Mouse (Mus musculus): ENCODE data around the gene Cdc7.
"Not testable (repeated sequence)": the region's sequence is repeated elsewhere in the genome, so short reads cannot be mapped to it uniquely, and the experiment has no call there.

The Cdc7 gene

DNA sequence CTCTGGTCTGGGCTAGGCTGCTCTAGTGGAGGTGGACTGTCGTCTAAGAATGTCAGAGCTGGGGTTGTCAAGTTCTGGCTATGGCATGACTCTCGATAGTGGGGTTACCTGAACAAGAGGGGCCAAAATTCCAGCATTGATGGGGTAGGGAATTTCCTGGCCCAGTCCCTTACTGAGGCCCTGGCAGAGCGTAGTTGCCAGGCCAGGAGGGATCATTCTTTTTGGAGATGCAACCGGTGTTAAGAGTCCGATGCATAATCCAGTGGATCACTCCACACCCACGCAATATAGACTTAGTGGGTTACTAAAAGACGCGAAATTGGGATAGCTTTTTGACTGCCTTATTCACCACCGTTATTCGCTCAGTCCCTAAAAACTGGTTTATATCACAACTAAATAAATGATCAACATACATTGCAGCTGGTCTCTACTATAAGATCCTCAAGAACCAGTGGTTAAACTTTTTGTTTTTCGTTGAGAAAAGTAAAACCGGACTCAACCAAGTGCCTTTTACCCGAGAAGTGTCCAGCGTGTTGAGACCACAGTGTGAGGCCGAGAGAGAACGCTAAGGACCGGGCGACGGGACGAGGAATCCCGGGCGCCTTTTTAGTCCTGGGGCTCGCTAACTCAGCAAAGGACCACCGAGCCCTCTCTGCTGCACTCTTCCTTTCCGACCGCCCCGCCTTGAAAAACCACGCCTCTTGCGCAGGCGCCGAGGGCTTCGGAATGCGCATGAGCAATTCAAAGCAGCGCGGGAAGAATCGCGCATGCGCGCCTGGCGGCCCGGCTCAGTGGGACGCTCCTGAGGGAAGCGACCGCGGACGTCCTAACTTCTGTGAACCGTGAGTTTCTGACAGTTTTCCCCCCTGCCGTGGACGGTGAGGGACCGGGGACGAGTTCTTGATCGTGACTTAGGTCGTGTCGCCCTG is at the start of gene Cdc7:
Cdc7 (plus strand) TSS at position 739 of the 929 bp plus-strand sequence.
- DNase-seq (ENCODE audit: extremely low read depth, low read depth, low spot score) = no peak

GRCm38 (mm10) chr5:106919315-106919714 is 44.8 kb upstream of the Cdc7 start:
- DNase-seq (ENCODE audit: extremely low read depth, low read depth, low spot score) = no peak

DNA sequence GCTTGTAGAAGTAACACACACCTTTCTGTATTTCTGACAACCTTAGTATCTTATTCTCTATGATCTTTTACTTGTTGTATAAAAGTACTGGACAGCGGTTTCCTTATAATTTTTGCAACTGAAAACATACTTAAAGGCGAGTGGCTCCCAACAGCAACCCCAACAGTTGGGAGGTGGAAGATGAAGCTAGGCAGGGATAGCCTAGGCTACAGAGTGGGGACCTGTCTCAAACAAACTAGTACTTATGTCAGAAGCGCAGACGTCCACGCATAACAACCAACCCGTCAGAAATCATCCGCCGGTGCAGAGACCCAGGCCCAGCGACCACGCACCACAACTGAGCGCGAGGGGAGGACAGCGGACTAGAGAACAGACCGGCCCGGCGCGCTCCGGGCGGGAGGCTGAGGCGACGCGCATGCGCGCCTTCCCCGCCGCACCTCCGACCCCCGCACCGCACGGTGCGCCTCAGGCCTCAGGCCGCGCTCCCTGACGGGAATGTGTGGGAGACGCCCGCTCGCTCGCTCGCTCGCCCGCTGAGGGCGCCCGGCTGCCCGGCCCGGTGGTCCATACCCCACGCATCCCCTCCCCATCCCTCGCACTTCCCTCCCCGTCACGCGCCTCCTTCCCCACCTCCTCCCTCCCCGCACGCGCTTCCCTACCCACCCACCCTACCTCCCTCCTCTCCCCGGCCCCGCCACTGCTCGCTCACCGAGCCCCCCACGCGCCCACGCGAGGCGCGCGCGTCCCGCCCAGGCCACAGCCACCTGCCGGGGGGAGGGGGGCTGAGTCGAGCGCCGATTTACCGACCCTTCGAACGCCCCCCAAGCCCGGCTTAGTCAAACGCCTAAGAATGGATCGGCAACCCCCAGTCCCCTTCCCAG is 38.4 kb upstream of the Cdc7 start, which contains the start of gene Hfm1:
Hfm1 (minus strand) TSS at position 834 of the 881 bp plus-strand sequence.
- DNase-seq (ENCODE audit: extremely low read depth, low read depth, low spot score) = no peak

GRCm38 (mm10) chr5:106926369-106926686 is 37.8 kb upstream of the Cdc7 start:
- DNase-seq (ENCODE audit: extremely low read depth, low read depth, low spot score) = no peak

- DNase-seq (ENCODE audit: extremely low read depth, low read depth, low spot score) = no peak
Observed at GRCm38 (mm10) chr5:106927996-106928395, 36.1 kb upstream of the Cdc7 start.

DNA sequence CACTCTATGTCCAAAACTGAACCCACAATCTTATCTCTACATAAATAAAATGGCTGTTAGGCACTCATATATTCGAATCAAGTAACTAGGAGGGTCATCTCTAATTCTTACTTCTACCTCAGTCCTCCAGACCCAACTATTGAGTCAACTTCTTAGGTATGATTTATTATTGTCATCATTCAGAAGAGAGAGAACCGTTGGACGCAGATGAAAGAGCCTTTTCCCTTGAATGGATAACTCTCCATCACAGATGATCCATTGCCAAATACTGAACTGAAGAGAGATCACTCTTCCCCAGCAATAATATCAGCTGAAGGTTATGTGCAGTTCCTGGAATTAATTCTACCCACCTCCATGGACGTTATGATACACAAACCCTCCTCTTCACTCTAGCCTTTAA is 17.8 kb upstream of the Cdc7 start:
- DNase-seq (ENCODE audit: extremely low read depth, low read depth, low spot score) = no peak

- DNase-seq (ENCODE audit: extremely low read depth, low read depth, low spot score) = no peak
Observed at GRCm38 (mm10) chr5:106948683-106949082, 15.4 kb upstream of the Cdc7 start.

DNA sequence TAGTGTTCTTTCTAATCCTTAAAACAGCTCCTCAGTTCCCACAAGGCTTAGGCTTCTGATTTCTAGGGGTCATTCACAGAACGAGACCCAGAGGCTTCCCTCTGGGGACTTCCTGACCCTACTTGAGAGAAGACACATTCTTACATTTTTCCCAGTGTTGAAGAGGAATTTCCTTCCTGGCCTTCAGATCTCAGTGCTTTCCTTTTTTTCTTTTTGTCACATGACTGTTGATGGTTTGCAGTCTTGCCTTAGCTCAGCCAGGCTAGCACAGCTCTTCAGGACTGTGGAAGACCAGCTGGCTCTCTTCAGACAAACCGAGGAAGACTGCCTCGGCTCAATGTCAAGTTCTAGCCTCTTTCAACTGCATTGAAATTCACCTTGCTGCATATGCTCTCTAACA is 7.7 kb upstream of the Cdc7 start:
- no peak for DNase-seq (ENCODE audit: extremely low read depth, low read depth, low spot score)

DNA sequence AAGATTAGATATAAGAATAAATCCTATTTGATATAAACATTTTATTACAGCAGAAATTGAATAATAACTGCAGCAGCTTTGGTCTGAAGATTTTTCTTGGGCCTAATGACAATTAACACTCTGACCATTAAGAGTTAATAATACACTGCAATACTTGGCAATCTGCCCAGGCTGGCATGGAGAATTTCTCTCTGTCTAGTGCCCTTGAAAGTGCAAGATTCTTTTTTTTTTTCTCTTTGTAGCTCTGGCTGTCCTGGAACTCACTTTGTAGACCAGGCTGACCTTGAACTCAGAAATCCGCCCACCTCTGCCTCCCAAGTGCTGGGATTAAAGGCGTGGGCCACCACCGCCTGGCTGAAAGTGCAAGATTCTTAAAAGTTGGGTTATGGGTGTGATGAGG is 5.1 kb upstream of the Cdc7 start:
- no peak for DNase-seq (ENCODE audit: extremely low read depth, low read depth, low spot score)

- no peak for DNase-seq (ENCODE audit: extremely low read depth, low read depth, low spot score)
Observed at GRCm38 (mm10) chr5:106960451-106960850, 3.7 kb upstream of the Cdc7 start.

- no peak for DNase-seq (ENCODE audit: extremely low read depth, low read depth, low spot score)
Observed at GRCm38 (mm10) chr5:106964513-106965014, 442 bp downstream of the Cdc7 start.

GRCm38 (mm10) chr5:106966443-106966842 is 2.3 kb downstream of the Cdc7 start:
- no peak for DNase-seq (ENCODE audit: extremely low read depth, low read depth, low spot score)

DNA sequence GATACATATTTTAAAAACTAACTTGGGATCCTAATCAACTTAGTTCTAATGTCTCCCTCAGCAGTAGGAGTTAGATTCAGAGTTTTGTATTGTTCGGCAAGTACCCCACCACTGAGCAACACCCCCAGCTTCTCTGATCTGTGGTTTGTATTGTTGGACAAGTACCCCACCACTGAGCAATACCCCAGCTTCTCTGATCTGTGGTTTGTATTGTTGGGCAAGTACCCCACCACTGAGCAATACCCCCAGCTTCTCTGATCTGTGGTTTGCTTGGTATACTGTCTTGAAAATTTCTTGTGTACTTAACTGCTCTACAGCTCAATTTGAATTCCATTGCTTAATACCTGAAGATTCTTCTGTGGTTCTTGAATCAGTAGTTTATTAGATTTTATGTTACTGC is 3.5 kb downstream of the Cdc7 start:
- DNase-seq (ENCODE audit: extremely low read depth, low read depth, low spot score) = no peak

GRCm38 (mm10) chr5:106973883-106974282 is 9.8 kb downstream of the Cdc7 start:
- DNase-seq (ENCODE audit: extremely low read depth, low read depth, low spot score) = no peak

DNA sequence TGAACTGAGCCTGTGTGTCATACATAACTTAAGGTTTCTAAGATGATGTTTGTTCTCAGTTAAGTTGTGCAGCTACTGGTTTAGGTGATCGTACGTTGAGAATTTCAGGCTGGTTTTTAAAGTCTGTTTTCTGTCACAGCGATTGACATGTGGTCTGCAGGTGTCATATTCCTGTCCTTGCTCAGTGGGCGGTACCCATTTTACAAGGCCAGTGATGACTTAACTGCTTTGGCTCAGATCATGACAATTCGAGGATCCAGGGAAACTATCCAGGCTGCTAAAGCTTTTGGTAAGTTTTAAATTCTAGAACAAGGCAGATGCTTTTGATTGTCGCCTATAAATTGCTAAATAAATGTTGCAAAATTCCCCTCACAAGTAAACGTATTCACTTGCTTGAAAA is 15.0 kb downstream of the Cdc7 start:
- DNase-seq (ENCODE audit: extremely low read depth, low read depth, low spot score) = no peak

- no peak for DNase-seq (ENCODE audit: extremely low read depth, low read depth, low spot score)
Observed at GRCm38 (mm10) chr5:106982298-106982952, 18.3 kb downstream of the Cdc7 start.

GRCm38 (mm10) chr5:106984934-106985333 is 20.8 kb downstream of the Cdc7 start:
- not testable (repeated sequence) for DNase-seq (ENCODE audit: extremely low read depth, low read depth, low spot score)

GRCm38 (mm10) chr5:106985594-106985993 is 21.5 kb downstream of the Cdc7 start:
- no peak for DNase-seq (ENCODE audit: extremely low read depth, low read depth, low spot score)

- DNase-seq (ENCODE audit: extremely low read depth, low read depth, low spot score) = no peak
Observed at GRCm38 (mm10) chr5:106989181-106989580, 25.1 kb downstream of the Cdc7 start.

GRCm38 (mm10) chr5:106989786-106990185 is 25.7 kb downstream of the Cdc7 start:
- no peak for DNase-seq (ENCODE audit: extremely low read depth, low read depth, low spot score)

- no peak for DNase-seq (ENCODE audit: extremely low read depth, low read depth, low spot score)
Observed at GRCm38 (mm10) chr5:106990639-106991299, 26.6 kb downstream of the Cdc7 start.

Data from fat pad, adult 2 months (tissue).